Mouse (Mus musculus) heart, embryonic 11.5 days (tissue): ENCODE measurements at regions not wholly inside any gene's neighbourhood (a gene's known extent, or its start where the extent isn't known, plus 50 kb on each side); places are given as distances from the start of the nearest gene placed in this dataset.

Experiments
- ATAC-seq: fragments of 200-750 bp; cut with Nextera tagmentation; replicated peaks from 2 replicates; pipeline ENCODE4 v1.8.0; 2017; ENCODE audit warnings: moderate library complexity; ENCODE audit not compliant: insufficient number of reproducible peaks, low FRiP score, low TSS enrichment
- H3K27ac ChIP-seq: fragments of 300-500 bp; sonication (generic); 2 replicates; pipeline ENCODE4 v1.5.1; 2014; ENCODE audit warnings: mild to moderate bottlenecking, low read depth, low read length
- H3K27me3 ChIP-seq: fragments of 300-500 bp; sonication (generic); 2 replicates; pipeline ENCODE4 v1.6.1; 2014; ENCODE audit warnings: mild to moderate bottlenecking, low read length, mixed read lengths; ENCODE audit not compliant: control insufficient read depth, insufficient read depth
- H3K36me3 ChIP-seq: fragments of 300-500 bp; sonication (generic); 2 replicates; pipeline ENCODE4 v1.6.1; 2014; ENCODE audit warnings: mild to moderate bottlenecking, low read length, moderate library complexity, mixed read lengths; ENCODE audit not compliant: control insufficient read depth, insufficient read depth
- H3K4me1 ChIP-seq: fragments of 300-500 bp; sonication (generic); 2 replicates; pipeline ENCODE4 v1.6.1; 2014; ENCODE audit warnings: low read length; ENCODE audit not compliant: control insufficient read depth, insufficient read depth
- H3K4me2 ChIP-seq: fragments of 300-500 bp; sonication (generic); 2 replicates; pipeline ENCODE4 v1.6.1; 2014; ENCODE audit warnings: mild to moderate bottlenecking, moderate library complexity
- H3K4me3 ChIP-seq: fragments of 300-500 bp; sonication (generic); 2 replicates; pipeline ENCODE4 v1.5.1; 2014; ENCODE audit warnings: low read depth, low read length
- H3K9ac ChIP-seq: fragments of 300-500 bp; sonication (generic); 2 replicates; pipeline ENCODE4 v1.6.1; 2014; ENCODE audit warnings: mild to moderate bottlenecking, low read depth, low read length, moderate library complexity
- H3K9me3 ChIP-seq: fragments of 300-500 bp; sonication (generic); replicated peaks from 2 replicates; pipeline ENCODE4 v1.6.1; 2016; ENCODE audit warnings: low read length; ENCODE audit not compliant: control insufficient read depth
- WGBS: fragments of 180-500 bp; shearing (Covaris S2); extraction: QIAGEN DNeasy Blood & Tissue Kit; methylation state at CpG from one replicate; pipeline ENCODE4 v1.1.7; 2014; ENCODE audit not compliant: insufficient replicate concordance; 5-methylcytosine and 5-hydroxymethylcytosine counted together

DNA sequence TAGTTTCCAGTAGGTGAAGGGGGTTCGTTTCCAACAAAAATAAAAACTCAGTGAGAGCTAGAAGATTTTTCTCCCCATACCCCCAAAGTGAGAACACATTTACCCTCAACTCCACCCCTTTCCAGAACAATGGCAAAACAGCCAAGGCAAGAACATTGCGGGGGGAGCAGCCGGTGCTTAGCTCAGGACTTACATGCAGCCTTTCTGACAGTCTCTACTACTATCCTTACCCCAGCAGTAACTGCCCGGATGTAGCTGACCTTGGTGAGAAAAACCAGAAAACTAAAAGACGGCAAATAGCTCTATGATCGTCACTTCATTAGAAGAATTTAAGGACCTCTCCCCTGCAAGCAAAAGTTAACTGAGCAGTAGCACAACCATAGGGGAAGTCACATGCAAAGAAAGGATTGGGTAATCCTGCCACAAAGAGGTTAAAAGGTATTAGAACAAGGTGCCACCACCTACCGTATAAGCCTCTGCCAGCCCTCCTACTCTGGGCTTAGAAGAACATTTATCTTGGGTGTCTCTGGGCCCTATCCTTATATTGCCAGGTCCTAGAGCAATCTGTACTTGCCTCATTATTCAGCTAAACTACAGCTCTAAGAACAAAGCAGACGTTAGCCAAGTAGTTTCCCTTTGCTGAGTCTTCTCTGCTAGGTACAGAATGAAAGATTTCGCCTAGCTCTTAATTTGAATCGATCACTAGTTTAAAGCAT is 119.0 kb downstream of the Psat1 start:
- Histone ChIP-seq H3K4me2 (no peak overlapping the region), H3K27me3 (no peaks in the 10 kb centered on the region), H3K4me3 (no peak overlapping the region), H3K4me1 (no peaks in the 10 kb centered on the region), H3K36me3 (no peaks in the 10 kb centered on the region), H3K27ac (no peak overlapping the region), H3K9ac (no peak overlapping the region), H3K9me3 (no peaks in the 10 kb centered on the region)
- WGBS: 78% methylated on average over 10 of the region's 10 CpGs
- no peak for ATAC-seq

DNA sequence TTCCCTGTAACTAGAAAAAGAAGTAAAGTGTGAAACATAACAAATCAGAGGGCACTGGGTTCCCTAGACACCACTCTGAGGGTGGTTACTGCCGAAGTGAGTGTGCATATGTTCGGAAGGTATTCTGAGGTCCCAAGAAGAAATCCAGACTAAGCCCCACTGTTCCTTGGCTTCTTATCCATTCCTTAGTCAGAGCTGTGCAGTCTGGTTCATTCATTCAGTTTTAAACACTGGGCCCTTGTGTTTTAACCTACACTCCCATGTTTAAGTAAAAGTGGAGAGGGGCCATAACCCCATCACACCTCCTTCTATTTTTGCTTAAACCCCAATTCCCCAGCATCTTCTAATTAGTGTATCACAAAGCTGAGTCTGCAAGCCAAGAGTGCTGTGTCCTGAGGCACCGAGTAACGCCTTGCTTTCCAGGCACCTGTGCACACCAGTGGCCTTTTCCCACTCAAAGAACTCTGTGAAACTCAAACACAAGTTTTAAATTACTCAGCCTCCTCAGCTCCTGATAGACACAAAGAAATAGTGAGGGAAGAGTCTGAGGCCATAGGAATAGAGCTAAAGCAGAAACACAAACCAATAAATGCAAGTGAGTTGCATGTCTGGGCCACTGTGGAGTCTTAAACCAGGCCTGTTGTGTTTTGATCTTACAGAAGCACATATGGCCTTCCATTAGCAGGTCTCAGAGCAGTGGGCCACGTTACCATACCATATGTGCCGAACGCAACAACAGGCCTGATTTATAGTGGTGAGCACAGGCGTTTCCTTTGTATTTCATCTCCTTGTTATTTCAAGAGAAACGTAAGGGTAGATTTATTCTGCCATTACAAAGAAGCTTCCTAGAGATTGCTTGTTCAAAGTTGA is 119.8 kb downstream of the Psat1 start:
- 79% methylated on average over 9 of the region's 9 CpGs for WGBS
- no peak for ATAC-seq
- H3K4me2 ChIP-seq: no peak overlapping the region

DNA sequence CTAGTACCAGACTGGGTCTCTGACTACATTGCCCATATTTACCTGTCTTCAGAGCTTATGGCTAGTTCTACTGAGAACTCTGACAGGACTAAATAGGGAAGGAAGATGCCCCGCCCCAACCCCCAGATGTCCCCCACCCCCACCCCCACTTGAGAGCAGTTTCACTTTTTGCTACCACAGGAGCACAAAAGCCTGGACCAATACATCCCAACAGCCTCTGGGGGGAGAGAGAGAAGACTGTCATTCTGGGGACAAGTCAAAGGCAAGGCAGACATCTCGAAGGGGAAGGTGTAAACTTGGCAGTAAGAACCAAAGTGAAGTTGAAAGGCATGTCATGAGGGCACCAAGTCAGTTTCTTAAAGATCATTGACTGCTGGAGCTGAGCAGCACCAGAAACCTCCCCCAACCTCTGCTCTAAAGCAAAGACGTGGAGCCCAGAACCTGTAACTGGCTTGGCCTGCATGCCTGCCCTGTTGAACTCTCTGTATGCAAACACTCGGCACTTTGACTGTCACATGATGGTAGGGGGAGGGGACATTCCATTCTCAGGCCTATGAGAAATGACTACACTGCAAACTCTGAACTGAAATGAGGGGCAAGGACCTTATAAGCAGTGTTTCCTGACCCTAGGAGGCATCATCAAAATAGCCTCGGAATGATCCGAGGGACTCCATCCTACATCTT is 123.3 kb downstream of the Psat1 start:
- WGBS: 71% methylated on average over 6 of the region's 6 CpGs
- H3K9me3 ChIP-seq: no peaks in the 10 kb centered on the region
- H3K9ac ChIP-seq: no peak overlapping the region
- no peak overlapping the region for H3K27ac ChIP-seq
- H3K4me1 ChIP-seq: no peaks in the 10 kb centered on the region
- H3K4me2 ChIP-seq: no peak overlapping the region
- H3K27me3 ChIP-seq: no peaks in the 10 kb centered on the region
- no peak for ATAC-seq
- no peak overlapping the region for H3K4me3 ChIP-seq
- no peaks in the 10 kb centered on the region for H3K36me3 ChIP-seq

More for the DNA sequence above, 119.8 kb downstream of the Psat1 start:
- Histone ChIP-seq H3K27ac (no peak overlapping the region), H3K9ac (no peak overlapping the region), H3K4me1 (no peaks in the 10 kb centered on the region), H3K4me3 (no peak overlapping the region), H3K9me3 (no peaks in the 10 kb centered on the region), H3K36me3 (no peaks in the 10 kb centered on the region), H3K27me3 (no peaks in the 10 kb centered on the region)

DNA sequence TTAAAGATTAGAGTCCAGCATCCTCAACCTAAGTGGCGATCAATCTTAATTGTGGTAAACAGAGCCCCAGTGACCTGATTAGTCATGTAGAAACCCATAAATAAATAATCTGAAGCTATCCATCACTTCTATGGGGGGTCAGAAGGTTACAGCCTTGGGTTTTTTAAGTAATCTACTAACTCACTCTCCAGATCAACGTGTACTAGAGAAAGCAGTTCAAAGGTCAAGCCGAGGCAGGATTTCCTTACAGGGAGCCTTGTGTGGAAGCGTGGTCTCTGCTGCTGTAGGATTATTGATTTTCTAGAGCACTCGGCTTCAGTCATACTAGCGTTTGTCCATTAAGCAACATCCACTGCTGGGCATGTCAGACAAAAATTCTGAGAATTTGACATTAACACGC is 127.1 kb downstream of the Psat1 start:
- Histone ChIP-seq H3K27me3 (no peaks in the 10 kb centered on the region), H3K36me3 (no peaks in the 10 kb centered on the region), H3K9ac (no peak overlapping the region), H3K4me3 (no peak overlapping the region), H3K4me1 (no peaks in the 10 kb centered on the region), H3K4me2 (no peak overlapping the region), H3K9me3 (no peaks in the 10 kb centered on the region), H3K27ac (no peak overlapping the region)
- ATAC-seq: no peak
- 54% methylated on average over 7 of the region's 7 CpGs for WGBS

DNA sequence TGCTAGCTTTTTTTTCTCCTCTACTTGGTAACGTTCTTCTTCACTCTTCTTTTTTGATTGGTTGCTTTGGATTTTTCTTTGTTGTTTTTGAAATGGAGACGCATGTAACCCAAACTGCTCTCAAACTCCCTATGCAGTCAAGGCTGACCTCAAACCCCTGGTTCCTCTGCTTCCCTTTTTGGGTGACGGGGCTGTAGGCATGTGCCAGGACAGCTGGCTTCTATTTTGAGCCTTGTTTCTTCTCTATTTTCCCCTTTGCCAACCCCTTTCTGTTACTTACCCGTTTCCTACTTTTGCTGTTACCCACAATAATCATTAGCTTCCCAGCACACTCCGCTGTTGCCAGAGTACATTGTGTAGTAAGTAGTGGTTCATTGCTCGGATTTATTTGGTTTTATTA is 132.0 kb downstream of the Psat1 start:
- ATAC-seq: no peak
- H3K4me1 ChIP-seq: no peaks in the 10 kb centered on the region
- H3K36me3 ChIP-seq: no peaks in the 10 kb centered on the region
- H3K4me2 ChIP-seq: no peak overlapping the region
- H3K4me3 ChIP-seq: no peak overlapping the region
- WGBS: 68% methylated on average over 6 of the region's 6 CpGs
- H3K9ac ChIP-seq: no peak overlapping the region
- H3K27me3 ChIP-seq: no peaks in the 10 kb centered on the region
- 0 out of 2 replicates have a peak, but pooled peaks cover 2% of the 10 kb centered on the region for H3K9me3 ChIP-seq
- H3K27ac ChIP-seq: no peak overlapping the region

DNA sequence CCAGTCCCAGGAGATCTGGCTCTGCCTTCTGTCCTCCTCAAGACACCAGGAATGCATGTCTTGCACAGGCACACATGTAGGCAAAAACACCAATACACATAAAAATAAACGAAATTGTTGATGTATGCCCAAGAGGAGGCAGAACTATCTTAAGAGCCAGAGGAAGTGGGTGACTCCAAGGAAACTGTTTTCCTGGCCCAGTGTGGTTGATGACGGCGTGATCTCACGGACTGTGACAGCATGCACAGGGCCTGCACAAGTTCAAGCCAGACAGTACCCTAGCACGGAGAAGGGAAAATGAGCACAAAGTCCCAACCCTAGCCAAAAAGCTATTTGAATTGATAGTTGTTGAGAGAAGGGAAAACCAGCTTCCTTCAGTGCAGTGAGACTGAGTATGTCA is 138.1 kb downstream of the Psat1 start:
- Histone ChIP-seq H3K36me3 (no peaks in the 10 kb centered on the region), H3K4me2 (no peak overlapping the region), H3K4me1 (no peaks in the 10 kb centered on the region), H3K9me3 (0 out of 2 replicates have a peak, but pooled peaks cover 2% of the 10 kb centered on the region), H3K4me3 (no peak overlapping the region), H3K27ac (no peak overlapping the region), H3K27me3 (peaks cover 3% of the 10 kb centered on the region; the same call in 1 of the 2 replicates), H3K9ac (no peak overlapping the region)
- no peak for ATAC-seq
- WGBS: 77% methylated on average over 5 of the region's 5 CpGs

DNA sequence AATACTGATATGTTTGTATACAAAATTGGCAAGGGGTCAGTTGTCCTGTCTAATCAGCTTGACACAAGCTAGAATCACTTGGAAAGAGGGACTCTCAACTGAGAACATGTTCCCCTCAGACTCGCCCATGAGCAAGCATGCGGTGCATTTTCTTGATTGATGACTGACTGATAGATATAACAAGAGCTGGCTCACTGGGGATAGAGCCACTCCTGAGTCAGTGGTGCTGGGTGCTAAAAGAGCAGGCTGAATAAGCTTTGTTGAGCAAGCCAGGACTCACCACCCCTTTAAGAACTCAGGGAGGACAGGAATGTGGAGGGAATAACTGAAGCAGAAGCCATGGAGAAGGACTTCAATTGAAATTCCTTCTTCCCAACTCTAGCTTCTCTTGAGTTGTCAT is 139.5 kb downstream of the Psat1 start:
- Histone ChIP-seq H3K27me3 (peaks cover 3% of the 10 kb centered on the region; the same call in 1 of the 2 replicates), H3K36me3 (no peaks in the 10 kb centered on the region), H3K4me1 (no peaks in the 10 kb centered on the region), H3K4me2 (no peak overlapping the region), H3K27ac (no peak overlapping the region), H3K9ac (no peak overlapping the region), H3K9me3 (0 out of 2 replicates have a peak, but pooled peaks cover 2% of the 10 kb centered on the region), H3K4me3 (no peak overlapping the region)
- no peak for ATAC-seq
- 79% methylated on average over 2 of the region's 2 CpGs for WGBS

DNA sequence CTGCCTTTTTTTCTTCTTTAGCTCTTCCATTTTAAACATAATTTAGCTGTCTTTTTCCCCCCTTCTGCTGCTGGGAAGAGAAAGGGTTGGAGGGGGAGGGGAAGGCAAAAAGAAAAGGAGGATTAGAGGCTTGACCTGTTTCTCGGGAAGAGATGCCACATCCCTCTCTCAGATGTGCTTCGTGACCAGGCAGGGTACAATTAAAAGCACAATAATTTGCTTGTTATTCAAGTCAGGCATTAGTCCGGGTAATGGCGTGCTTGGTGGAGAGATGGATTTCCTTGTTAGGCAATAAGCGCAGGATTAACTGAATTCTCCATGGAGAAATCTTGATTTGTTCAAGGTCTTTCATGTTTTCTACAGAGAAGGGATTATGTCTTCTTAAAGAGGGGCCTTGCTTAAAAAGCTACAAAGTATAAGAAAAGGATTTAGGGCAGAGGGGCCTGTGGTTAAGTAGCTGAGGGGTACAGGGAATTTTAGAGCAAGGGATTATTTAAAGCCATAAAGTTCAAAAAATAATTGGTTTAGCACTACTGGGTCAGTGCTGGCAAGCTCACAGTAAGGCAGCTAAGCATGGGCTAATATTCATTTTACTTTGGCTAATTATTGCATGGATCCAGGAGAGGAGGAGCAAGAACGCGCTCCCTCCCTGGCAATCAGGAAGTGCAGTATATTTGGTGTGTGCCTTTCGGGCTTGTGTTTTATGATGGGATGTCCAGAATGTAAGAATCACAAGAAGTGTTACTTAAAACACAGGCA is 143.8 kb downstream of the Psat1 start:
- 55% methylated on average over 8 of the region's 8 CpGs for WGBS
- no peak overlapping the region for H3K4me2 ChIP-seq
- no peak overlapping the region for H3K27ac ChIP-seq
- no peaks in the 10 kb centered on the region for H3K9me3 ChIP-seq
- peaks cover 3% of the 10 kb centered on the region; the same call in 1 of the 2 replicates for H3K27me3 ChIP-seq
- no peak overlapping the region for H3K9ac ChIP-seq
- no peak overlapping the region for H3K4me3 ChIP-seq
- ATAC-seq: no peak
- no peaks in the 10 kb centered on the region for H3K4me1 ChIP-seq
- H3K36me3 ChIP-seq: no peaks in the 10 kb centered on the region
